Mouse (Mus musculus) heart, embryonic 14.5 days (tissue): ENCODE results near the gene Ythdf1. TPM values are rescaled to one million over a fixed set of nuclear protein-coding genes. Genes with fewer than 3 reads are reported as not detected.

Experiments
- ATAC-seq: fragments of 200-750 bp; cut with Nextera tagmentation; 2 replicates; pipeline ENCODE4 v1.8.0; 2017; ENCODE audit warnings: low read depth, moderate TSS enrichment; ENCODE audit not compliant: insufficient number of reproducible peaks, insufficient read depth, low FRiP score
- H3K27ac ChIP-seq, 2 experiments: fragments of 200-500 bp in 1 of 2; fragments of 300-500 bp in 1 of 2; sonication (generic) in 1 of 2; replicated peaks in 1 of 2; 2 replicates each; pipeline ENCODE4 v1.5.1; 2012 to 2014; ENCODE audit warnings: low read depth in 2 of 2, low read length in 2 of 2, control low read depth in 1 of 2, mild to moderate bottlenecking in 1 of 2, mixed read lengths in 1 of 2; ENCODE audit not compliant: control insufficient read depth in 1 of 2, insufficient read depth in 1 of 2
- H3K27me3 ChIP-seq: fragments of 300-500 bp; sonication (generic); 2 replicates; pipeline ENCODE4 v1.6.1; 2014; ENCODE audit warnings: mild to moderate bottlenecking, low read length, control low read depth; ENCODE audit not compliant: control insufficient read depth, insufficient read depth
- H3K36me3 ChIP-seq: fragments of 300-500 bp; sonication (generic); 2 replicates; pipeline ENCODE4 v1.6.1; 2014; ENCODE audit warnings: mild to moderate bottlenecking, control low read depth, low read length, mixed read lengths; ENCODE audit not compliant: control insufficient read depth, insufficient read depth
- H3K4me1 ChIP-seq, 2 experiments: fragments of 200-500 bp in 1 of 2; fragments of 300-500 bp in 1 of 2; sonication (generic) in 1 of 2; 2 replicates each; pipeline ENCODE4 v1.6.1; 2012 to 2014; ENCODE audit warnings: low read length in 2 of 2, control low read depth in 1 of 2, mixed read lengths in 1 of 2; ENCODE audit not compliant: control insufficient read depth in 2 of 2, insufficient read depth in 2 of 2
- H3K4me2 ChIP-seq: fragments of 300-500 bp; sonication (generic); 2 replicates; pipeline ENCODE4 v1.6.1; 2014; ENCODE audit warnings: mild to moderate bottlenecking, low read length
- H3K4me3 ChIP-seq, 2 experiments: fragments of 200-500 bp in 1 of 2; fragments of 300-500 bp in 1 of 2; sonication (generic) in 1 of 2; 2 replicates each; pipeline ENCODE4 v1.5.1; 2012 to 2014; ENCODE audit warnings: low read length in 2 of 2, mild to moderate bottlenecking in 2 of 2, control low read depth in 1 of 2, low read depth in 1 of 2, moderate library complexity in 1 of 2; ENCODE audit not compliant: control insufficient read depth in 1 of 2, insufficient read depth in 1 of 2
- H3K9ac ChIP-seq: fragments of 300-500 bp; sonication (generic); 2 replicates; pipeline ENCODE4 v1.6.1; 2014; ENCODE audit warnings: mild to moderate bottlenecking, low read length
- H3K9me3 ChIP-seq: fragments of 300-500 bp; sonication (generic); 2 replicates; pipeline ENCODE4 v1.6.1; 2016; ENCODE audit warnings: low read length, control low read depth; ENCODE audit not compliant: control insufficient read depth
- WGBS: fragments of 180-500 bp; shearing (Covaris S2); extraction: QIAGEN DNeasy Blood & Tissue Kit; methylation state at CpG from one replicate; pipeline ENCODE4 v1.1.7; 2014; 5-methylcytosine and 5-hydroxymethylcytosine counted together
- polyA plus RNA-seq: library from polyadenylated mRNA; unstranded; fragments of >200 nt; fragmentation: Nextera tagmentation; extraction: Ambion mirVana; gene quantifications from 2 replicates; pipeline ENCODE4 v1.2.1, GENCODE M21; 2014

Gene Ythdf1
- polyA plus RNA-seq, 1 experiment from 2014 or later: 42.6 TPM

DNA sequence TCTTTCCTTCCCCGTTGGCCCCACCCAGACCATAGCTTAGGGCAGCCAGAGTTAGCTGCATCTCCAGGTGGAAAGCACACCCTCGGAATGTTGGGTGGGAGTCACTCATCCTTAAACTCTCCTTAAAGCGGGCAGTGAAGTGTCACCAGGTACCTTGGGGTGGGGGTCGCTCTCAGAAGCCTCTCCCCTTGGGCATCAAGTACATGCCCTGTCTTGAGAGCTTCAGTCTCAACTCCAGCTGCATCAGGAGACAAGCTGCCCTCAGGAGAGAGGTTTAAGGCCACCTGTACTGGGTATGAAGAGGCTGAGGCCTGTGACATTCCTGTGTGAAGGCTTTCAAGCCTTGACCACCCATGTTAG, 30.8 kb downstream of the Ythdf1 start:
- Histone ChIP-seq H3K27ac (no peak overlapping the region), H3K9ac (no peak overlapping the region), H3K9me3 (no peaks in the 10 kb centered on the region), H3K27me3 (peaks cover 94% of the 10 kb centered on the region), H3K4me2 (no peak overlapping the region), H3K4me3 (no peak overlapping the region), H3K36me3 (no peaks in the 10 kb centered on the region), H3K4me1 (peaks cover 5 to 19% of the 10 kb centered on the region in 2 experiments; a peak in 3 of 4 replicates)
- WGBS: 7% methylated on average over 4 of the region's 4 CpGs
- ATAC-seq: no peak

DNA sequence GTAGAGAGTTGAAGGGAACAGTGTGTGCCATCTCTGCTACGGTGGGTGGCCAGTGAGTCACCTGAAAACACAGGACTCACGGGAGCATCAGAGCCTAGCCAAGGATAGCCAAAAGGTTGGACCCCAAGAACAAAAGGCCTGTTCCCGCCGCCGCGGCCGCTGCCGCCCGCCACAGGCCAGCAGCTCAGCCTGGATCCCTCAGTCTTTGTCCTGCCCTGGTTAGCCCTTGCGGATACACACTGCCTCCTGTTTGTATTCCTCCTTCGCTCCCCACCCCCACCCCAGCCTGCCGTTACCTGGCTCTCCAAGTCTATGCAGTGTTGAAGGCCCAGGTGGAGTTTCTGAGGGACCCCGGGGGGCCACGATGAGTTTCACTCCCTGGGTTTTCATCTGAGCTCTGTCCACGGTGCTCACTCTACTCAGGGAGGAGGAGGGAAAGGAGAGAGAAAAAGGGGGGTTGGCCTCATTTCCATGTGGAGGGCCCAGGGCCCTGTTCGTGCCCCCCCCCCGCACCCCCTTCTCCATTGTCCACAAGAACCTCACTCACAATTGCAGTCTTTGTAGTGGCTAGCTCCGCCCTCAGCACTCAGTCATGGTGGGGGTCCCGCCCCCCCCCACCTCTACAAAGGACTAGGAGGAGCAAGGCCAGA, 31.4 kb downstream of the Ythdf1 start:
- H3K4me3 ChIP-seq: no peak overlapping the region
- H3K4me1 ChIP-seq: peaks cover 2 to 17% of the 10 kb centered on the region in 2 experiments; a peak in 3 of 4 replicates
- H3K9me3 ChIP-seq: no peaks in the 10 kb centered on the region
- 9% methylated on average over 18 of the region's 19 CpGs for WGBS
- H3K27ac ChIP-seq: no peak overlapping the region
- no peaks in the 10 kb centered on the region for H3K36me3 ChIP-seq
- no peak for ATAC-seq
- H3K4me2 ChIP-seq: no peak overlapping the region
- H3K27me3 ChIP-seq: peaks cover 90% of the 10 kb centered on the region
- no peak overlapping the region for H3K9ac ChIP-seq

GRCm38 (mm10) chr2:180885270-180885669, 35.5 kb downstream of the Ythdf1 start:
- H3K27ac ChIP-seq: no peak overlapping the region

DNA sequence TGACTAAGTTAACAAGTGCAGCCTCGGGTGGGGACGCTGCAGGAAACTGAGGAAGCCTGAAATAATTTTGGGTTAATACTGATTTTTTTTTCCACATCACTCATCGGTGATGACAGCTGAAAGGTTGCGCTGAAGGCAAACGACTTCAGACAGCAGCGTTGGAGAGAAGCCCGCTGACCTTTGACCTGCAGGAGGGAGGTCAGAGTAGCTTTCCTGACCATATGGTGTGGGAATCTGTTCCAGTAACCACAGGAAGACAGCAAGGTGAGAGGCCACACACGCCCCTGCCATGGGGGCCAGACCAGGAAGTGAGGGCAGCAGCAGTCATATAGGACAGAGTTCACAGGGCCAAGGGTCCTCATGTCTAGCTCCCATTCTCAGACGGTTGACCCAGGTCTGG, 39.5 kb downstream of the Ythdf1 start:
- no peak overlapping the region for H3K4me2 ChIP-seq
- H3K9ac ChIP-seq: no peak overlapping the region
- no peak overlapping the region for H3K4me3 ChIP-seq
- H3K9me3 ChIP-seq: no peaks in the 10 kb centered on the region
- WGBS: 62% methylated on average over 9 of the region's 9 CpGs
- peaks cover 13% of the 10 kb centered on the region for H3K27me3 ChIP-seq
- H3K36me3 ChIP-seq: no peaks in the 10 kb centered on the region
- no peak overlapping the region for H3K27ac ChIP-seq
- no peak for ATAC-seq
- no peaks in the 10 kb centered on the region for H3K4me1 ChIP-seq

More at GRCm38 (mm10) chr2:180885270-180885669, 35.5 kb downstream of the Ythdf1 start:
- Histone ChIP-seq H3K9ac (no peak overlapping the region), H3K27me3 (peaks cover 49% of the 10 kb centered on the region), H3K4me3 (no peak overlapping the region), H3K9me3 (no peaks in the 10 kb centered on the region), H3K36me3 (no peaks in the 10 kb centered on the region), H3K4me1 (no peaks in the 10 kb centered on the region), H3K4me2 (no peak overlapping the region)
- ATAC-seq: no peak
- WGBS: 51% methylated on average over 5 of the region's 5 CpGs

DNA sequence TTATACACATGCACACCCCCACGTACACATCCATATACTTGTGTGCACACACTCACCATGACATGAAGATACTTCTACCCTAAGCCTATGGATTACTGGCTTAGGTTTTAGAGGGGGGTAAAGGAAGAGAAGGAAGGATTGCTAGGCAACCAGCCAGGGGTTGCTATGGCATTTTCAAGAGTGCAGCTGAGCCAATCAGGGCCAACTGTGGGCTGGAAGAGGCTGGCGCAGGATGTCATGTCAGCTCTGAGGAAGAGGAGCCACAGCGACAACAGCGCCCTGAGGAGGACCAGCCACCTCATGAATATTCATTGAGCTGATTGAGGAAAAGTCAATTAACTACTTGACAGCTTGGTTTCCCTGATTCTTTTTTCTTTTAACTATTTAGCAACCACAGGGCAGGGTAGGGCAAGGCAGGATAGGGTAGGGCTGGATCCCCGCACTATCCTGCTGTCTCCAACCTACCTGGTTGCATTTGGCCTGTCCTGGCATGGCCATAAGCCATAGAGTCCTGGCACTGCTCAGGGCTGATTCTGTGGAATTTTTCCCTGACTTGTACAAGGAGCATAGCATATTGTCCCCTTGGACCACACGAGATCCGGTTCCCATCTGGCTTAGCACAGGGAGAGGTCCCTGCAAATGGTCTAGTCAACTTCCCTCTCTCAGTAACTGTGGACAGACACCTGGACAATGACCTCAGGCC, 41.2 kb downstream of the Ythdf1 start:
- ATAC-seq: no peak
- H3K27me3 ChIP-seq: no peaks in the 10 kb centered on the region; the same call in 1 of the 2 replicates
- no peaks in the 10 kb centered on the region for H3K4me1 ChIP-seq
- H3K27ac ChIP-seq: no peak overlapping the region
- no peaks in the 10 kb centered on the region for H3K36me3 ChIP-seq
- no peak overlapping the region for H3K9ac ChIP-seq
- no peak overlapping the region for H3K4me2 ChIP-seq
- 50% methylated on average over 7 of the region's 7 CpGs for WGBS
- H3K4me3 ChIP-seq: no peak overlapping the region
- H3K9me3 ChIP-seq: no peaks in the 10 kb centered on the region

DNA sequence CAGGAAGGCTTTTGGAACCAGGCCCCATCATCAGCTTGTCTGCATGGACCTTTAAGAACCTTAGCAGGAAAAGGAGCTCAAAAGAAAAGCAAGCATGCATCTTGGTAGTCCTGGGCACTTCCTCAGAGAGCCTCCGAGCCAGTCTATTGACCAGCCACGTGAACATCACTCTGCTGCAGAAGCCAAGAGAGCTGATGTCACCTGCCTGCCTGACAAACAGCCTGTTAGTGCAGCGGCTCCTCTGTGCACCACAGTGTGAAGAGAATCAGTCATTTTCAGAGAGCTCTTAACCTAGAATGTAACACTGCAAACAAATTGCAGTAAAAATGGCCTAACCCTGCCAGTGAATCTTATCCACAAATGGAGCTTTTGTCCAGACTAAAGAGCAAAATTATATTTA, 50.7 kb downstream of the Ythdf1 start:
- H3K27me3 ChIP-seq: no peaks in the 10 kb centered on the region
- no peak for ATAC-seq
- H3K4me3 ChIP-seq: no peak overlapping the region
- no peak overlapping the region for H3K4me2 ChIP-seq
- H3K36me3 ChIP-seq: no peaks in the 10 kb centered on the region
- no peaks in the 10 kb centered on the region for H3K4me1 ChIP-seq
- no peak overlapping the region for H3K9ac ChIP-seq
- 45% methylated on average over 3 of the region's 3 CpGs for WGBS
- H3K27ac ChIP-seq: no peak overlapping the region
- no peaks in the 10 kb centered on the region for H3K9me3 ChIP-seq

- no peaks in the 10 kb centered on the region for H3K4me1 ChIP-seq
- no peaks in the 10 kb centered on the region for H3K36me3 ChIP-seq
- H3K4me3 ChIP-seq: no peak overlapping the region
- H3K9ac ChIP-seq: no peak overlapping the region
- peaks cover 12% of the 10 kb centered on the region for H3K27me3 ChIP-seq
- no peak overlapping the region for H3K4me2 ChIP-seq
- H3K9me3 ChIP-seq: no peaks in the 10 kb centered on the region
- ATAC-seq: no peak
- 78% methylated on average over 12 of the region's 12 CpGs for WGBS
- H3K27ac ChIP-seq: no peak overlapping the region
These were observed 59.2 kb downstream of the Ythdf1 start for GRCm38 (mm10) chr2:180861561-180861960.
